8 mouse cellular contexts compared by ENCODE assay signal in genomic region chr11:57644245-57645017, GRCm38 (mm10). TPM values are rescaled to one million over a fixed set of nuclear protein-coding genes. Genes with fewer than 3 reads are reported as not detected.
DNase-seq lines count a peak whose midpoint lies in the region; ATAC-seq and TF ChIP-seq lines count a peak whose summit lies in the region.

No protein-coding gene starts in this region.

- peak overlapping the region; percentile 76 for H3K9ac ChIP-seq in liver, postnatal 0 days (replicated peaks)

- H3K4me2 ChIP-seq in liver, postnatal 0 days (ENCODE audit: low read depth, low read length): peak overlapping the region; percentile 100

- TF ChIP-seq POLR2A in bone marrow, adult 2 months (IDR thresholded peaks at IDR 0.05; ENCODE audit: borderline replicate concordance, control insufficient read depth, low read depth, low read length): no peak

- H3K4me1 ChIP-seq in bone marrow, adult 2 months (ENCODE audit: control insufficient read depth, insufficient read depth, low read length): peaks cover 3% of the 10 kb centered on the region; the same call in 1 of the 2 replicates
- peaks cover 8% of the 10 kb centered on the region for H3K4me1 ChIP-seq in liver, postnatal 0 days (ENCODE audit: insufficient read depth)

- peak; percentile 36 for ATAC-seq in inflammation-experienced regulatory T-cells, adult 6 months
- ATAC-seq in liver, postnatal 0 days: peak; percentile 52

- TF ChIP-seq CTCF in layer of hippocampus, adult 2 months (conservative IDR thresholded peaks at IDR 0.05): no peak
- TF ChIP-seq CTCF in bone marrow, adult 2 months (IDR thresholded peaks at IDR 0.05; ENCODE audit: control insufficient read depth, insufficient read depth, low read length): no peak
- no peak for TF ChIP-seq CTCF in liver, postnatal 0 days (IDR thresholded peaks at IDR 0.05; ENCODE audit: low read depth)

- DNase-seq in layer of hippocampus, adult 2 months (ENCODE audit: low spot score in 2 of 2): peak in 1 of 2 experiments; percentile 7
- DNase-seq in layer of hippocampus, adult 8-10 months (ENCODE audit: low spot score in 2 of 2): no peak
- DNase-seq in gastrocnemius, adult 18-20 months (ENCODE audit: low spot score): peak; percentile 47
- peak; percentile 65 for DNase-seq in liver, postnatal 0 days
- peak; percentile 81 for DNase-seq in neural tube, embryonic 10.5 days (ENCODE audit: extremely low spot score, low spot score)
- peak; percentile 71 for DNase-seq in thymus, postnatal 4 days

- H3K27ac ChIP-seq in layer of hippocampus, adult 2 months: peak overlapping the region; percentile 85
- H3K27ac ChIP-seq in bone marrow, adult 2 months (ENCODE audit: control insufficient read depth, insufficient read depth, low read depth, low read length, poor library complexity): peak overlapping the region; percentile 81
- H3K27ac ChIP-seq in liver, postnatal 0 days (ENCODE audit: low read depth): peak overlapping the region; percentile 64

- H3K9me3 ChIP-seq in liver, postnatal 0 days (ENCODE audit: low read length): no peaks in the 10 kb centered on the region

- no peak for TF ChIP-seq EP300 in liver, postnatal 0 days (IDR thresholded peaks at IDR 0.05; ENCODE audit: low read depth)

- no peaks in the 10 kb centered on the region for H3K27me3 ChIP-seq in liver, postnatal 0 days (ENCODE audit: insufficient read depth, low read length)

- peak overlapping the region; percentile 81 for H3K4me3 ChIP-seq in layer of hippocampus, adult 2 months
- peak overlapping the region; percentile 94 for H3K4me3 ChIP-seq in bone marrow, adult 2 months (replicated peaks; ENCODE audit: control insufficient read depth, low read depth, low read length)
- H3K4me3 ChIP-seq in liver, postnatal 0 days (ENCODE audit: low read depth, low read length): peak overlapping the region; percentile 70

- under 1% methylated on average over 30 of the region's 30 CpGs for WGBS in bone marrow, adult 2 months
- WGBS in liver, postnatal 0 days (ENCODE audit: insufficient replicate concordance): under 1% methylated on average over 30 of the region's 30 CpGs

- peaks cover 4% of the 10 kb centered on the region; the same call in 1 of the 2 replicates for H3K36me3 ChIP-seq in liver, postnatal 0 days (replicated peaks; ENCODE audit: insufficient read depth, low read length)

RNA-seq across cellular contexts. Expression of gene Galnt10, which starts 0.8 kb away (rescaled TPM):
- 1 to 10 TPM; 6.3 TPM for total RNA-seq in layer of hippocampus, adult 2 months (2021)
- total RNA-seq in layer of hippocampus, adult 8-10 months (2022): 10 to 100 TPM in 1 of 4 experiments, 1 to 10 TPM in 3; 6.2 to 10.1 (median 7.3) TPM
- 16.6 and 18.0 TPM in 2 replicates for polyA plus RNA-seq in bone marrow, adult 2 months (2011; ENCODE audit: insufficient read depth, insufficient read length, low replicate concordance, missing spikeins)
- 1 to 10 TPM; 4.0 to 4.2 TPM for total RNA-seq in gastrocnemius, adult 18-20 months (2021)
- 1 to 10 TPM; 2.8 to 5.2 (median 4.6) TPM for polyA plus RNA-seq in inflammation-experienced regulatory T-cells, adult 6 months (2017; shearing (Covaris generic))
- polyA plus RNA-seq in liver, postnatal 0 days (2015; fragmentation: Nextera tagmentation; extraction: Ambion mirVana): 6.5 and 8.2 TPM in 2 replicates

Comparison
In these comparisons a context has a peak if more than half of its experiments do, and no peak if none do; other contexts are left out.
1. DNase-seq: peak in gastrocnemius, adult 18-20 months (single experiment), liver, postnatal 0 days (single experiment), neural tube, embryonic 10.5 days (single experiment) and thymus, postnatal 4 days (single experiment); none in layer of hippocampus, adult 8-10 months (0 of 2).
2. Peak in every context shown above with its lines, with median percentiles within 50 percentile points of each other: H3K27ac ChIP-seq and H3K4me3 ChIP-seq.